Mouse (Mus musculus) effector memory CD4-positive, alpha-beta T cell, adult 5 months (primary cell): ENCODE results near the gene Ankrd12. TPM values are rescaled to one million over a fixed set of nuclear protein-coding genes. Genes with fewer than 3 reads are reported as not detected.

Experiments
- polyA plus RNA-seq: library from polyadenylated mRNA; unstranded; fragments of 100-300 nt; shearing (Covaris generic); gene quantifications from one replicate; pipeline ENCODE4 v1.2.1, GENCODE M21; 2017

Ankrd12 gene
- 140 TPM for polyA plus RNA-seq

GRCm38 (mm10) chr17:66076934-66077333, at the start of gene Ankrd12:
TSS of gene Ankrd12 (minus strand) at chr17:66077089.

DNA sequence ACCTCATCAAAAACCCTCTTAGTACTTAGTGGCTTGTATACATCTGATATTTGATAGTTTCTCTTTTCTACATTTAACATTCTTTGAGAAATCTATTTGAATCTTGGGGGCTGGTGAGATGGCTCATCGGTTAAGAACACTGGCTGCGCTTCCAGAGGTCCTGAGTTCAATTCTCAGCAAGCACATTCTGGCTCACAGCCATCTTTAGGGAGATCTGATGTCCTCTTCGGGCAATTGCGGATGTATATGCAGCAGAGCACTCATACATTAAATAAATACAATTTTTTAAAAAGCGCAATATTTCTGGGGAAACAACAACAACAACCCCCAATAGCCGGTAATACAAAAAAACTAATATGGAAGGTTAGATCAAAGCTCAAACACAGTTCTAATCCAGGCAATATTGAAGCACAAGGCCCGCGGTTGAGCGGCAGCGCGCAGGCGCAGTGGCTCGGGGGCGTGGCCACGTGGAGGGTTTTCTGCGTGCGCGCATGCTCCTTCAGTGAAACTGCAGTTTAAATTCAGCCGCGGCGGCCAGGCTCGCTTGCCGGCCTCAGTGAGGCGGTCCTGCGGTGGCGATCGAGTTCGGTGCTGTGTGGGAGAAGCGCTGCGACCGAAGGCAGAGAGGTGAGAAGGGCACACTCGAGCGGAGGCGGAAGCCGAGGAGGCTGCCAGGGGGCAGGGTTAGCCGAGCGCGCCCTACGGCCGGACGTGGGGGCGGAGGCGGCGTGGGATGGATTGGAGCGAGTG, 46.4 kb upstream of the Ankrd12 start, which contains the start of gene Ddx11:
Gene Ddx11 (plus strand): TSS at position 455 of the 750 bp plus-strand sequence.

GRCm38 (mm10) chr17:66111402-66111959, 34.6 kb upstream of the Ankrd12 start, which contains the start of gene Washc1:
TSS of gene Washc1 (plus strand) at chr17:66111545.

GRCm38 (mm10) chr17:66101380-66102330, 24.8 kb upstream of the Ankrd12 start, which contains the start of gene Ndufv2:
TSS of gene Ndufv2 (minus strand) at chr17:66101559.

GRCm38 (mm10) chr17:65950622-65951404, 126.1 kb downstream of the Ankrd12 start, which contains the start of gene Twsg1:
TSS of gene Twsg1 (minus strand) at chr17:65951226.

Other genes with a start within 250 kb of the Ankrd12 start
- 72.7 TPM for gene Ralbp1, start 191.3 kb downstream of the Ankrd12 start, polyA plus RNA-seq
- gene Twsg1, start 125.9 kb downstream of the Ankrd12 start, polyA plus RNA-seq: 33.1 TPM
- 122 TPM for gene Ndufv2, start 24.5 kb upstream of the Ankrd12 start, polyA plus RNA-seq
- 6.6 TPM for gene Washc1, start 34.5 kb upstream of the Ankrd12 start, polyA plus RNA-seq
- 19.8 TPM for gene Ddx11, start 46.4 kb upstream of the Ankrd12 start, polyA plus RNA-seq